Mouse (Mus musculus) liver, embryonic 14.5 days (tissue): Measurements from ENCODE around the gene Slc39a5. TPM values are rescaled to one million over a fixed set of nuclear protein-coding genes. Genes with fewer than 3 reads are reported as not detected.

Experiments used
- ATAC-seq: fragments of 200-750 bp; cut with Nextera tagmentation; 2 replicates; pipeline ENCODE4 v1.8.0; 2017; ENCODE audit warnings: moderate number of reproducible peaks, mild to moderate bottlenecking, moderate library complexity; ENCODE audit not compliant: insufficient read depth
- DNase-seq, 3 experiments: peaks; one replicate each; pipeline ENCODE4 v3.0.0-alpha.2; 2012 to 2013; ENCODE audit warnings: low read depth in 3 of 3, low spot score in 3 of 3
- H3K27ac ChIP-seq: fragments of 300-500 bp; sonication (generic); 2 replicates; pipeline ENCODE4 v1.5.1; 2014; ENCODE audit warnings: moderate library complexity, mild to moderate bottlenecking, control low read depth, inconsistent platforms
- H3K27me3 ChIP-seq: fragments of 300-500 bp; sonication (generic); 2 replicates; pipeline ENCODE4 v1.6.1; 2014; ENCODE audit warnings: mild to moderate bottlenecking, low read length, moderate library complexity; ENCODE audit not compliant: control insufficient read depth, insufficient read depth
- H3K36me3 ChIP-seq: fragments of 300-500 bp; sonication (generic); replicated peaks from 2 replicates; pipeline ENCODE4 v1.6.1; 2014; ENCODE audit warnings: low read depth; ENCODE audit not compliant: control insufficient read depth, insufficient read depth
- H3K4me1 ChIP-seq, 2 experiments: fragments of 200-500 bp in 1 of 2; fragments of 300-500 bp in 1 of 2; sonication (generic) in 1 of 2; replicated peaks; 2 replicates each; pipeline ENCODE4 v1.6.1; 2012 to 2014; ENCODE audit warnings: antibody characterized with exemption in 1 of 2, inconsistent platforms in 1 of 2, low read length in 1 of 2; ENCODE audit not compliant: control insufficient read depth in 2 of 2, insufficient read depth in 2 of 2
- H3K4me2 ChIP-seq: fragments of 300-500 bp; sonication (generic); 2 replicates; pipeline ENCODE4 v1.6.1; 2014; ENCODE audit warnings: low read depth, mild to moderate bottlenecking, control low read depth, moderate library complexity
- H3K4me3 ChIP-seq, 2 experiments: fragments of 200-500 bp in 1 of 2; fragments of 300-500 bp in 1 of 2; sonication (generic) in 1 of 2; 2 replicates each; pipeline ENCODE4 v1.5.1; 2012 to 2014; ENCODE audit warnings: low read depth in 2 of 2, low read length in 2 of 2, mild to moderate bottlenecking in 2 of 2, control low read depth in 1 of 2, inconsistent platforms in 1 of 2, moderate library complexity in 1 of 2; ENCODE audit not compliant: insufficient read depth in 1 of 2
- H3K9ac ChIP-seq: fragments of 300-500 bp; sonication (generic); replicated peaks from 2 replicates; pipeline ENCODE4 v1.6.1; 2014; ENCODE audit warnings: mild to moderate bottlenecking, control low read depth, moderate library complexity
- H3K9me3 ChIP-seq: fragments of 300-500 bp; sonication (generic); 2 replicates; pipeline ENCODE4 v1.6.1; 2016; ENCODE audit warnings: low read length, mixed read lengths; ENCODE audit not compliant: control insufficient read depth
- CTCF ChIP-seq: IDR thresholded peaks from 2 replicates; pipeline ENCODE4 v1.5.1; 2016; ENCODE audit warnings: antibody characterized with exemption, low read depth, control low read depth
- EP300 ChIP-seq: IDR thresholded peaks from 2 replicates; pipeline ENCODE4 v1.6.1; 2016; ENCODE audit warnings: antibody characterized with exemption, low read depth
- WGBS: fragments of 180-500 bp; shearing (Covaris S2); extraction: QIAGEN DNeasy Blood & Tissue Kit; methylation state at CpG from one replicate; pipeline ENCODE4 v1.1.7; 2014; ENCODE audit not compliant: insufficient replicate concordance; 5-methylcytosine and 5-hydroxymethylcytosine counted together
- polyA plus RNA-seq, 2 experiments: library from polyadenylated mRNA; depleted of rRNA in 1 of 2; stranded (reverse) in 1 of 2; unstranded in 1 of 2; fragments of >200 nt; fragmentation: Nextera tagmentation in 1 of 2; extraction: Ambion mirVana in 1 of 2; gene quantifications; 2 replicates each; pipeline versions ENCODE4 v1.2.1 to v1.2.3; 2012 to 2014

Slc39a5 gene
- polyA plus RNA-seq, 2 experiments: 33.0 to 37.6 TPM

- no peak overlapping the region for H3K4me3 ChIP-seq
- WGBS: 81% methylated on average over 7 of the region's 7 CpGs
- no peak for ATAC-seq
- no peak for DNase-seq
- H3K4me1 ChIP-seq: no peaks in the 10 kb centered on the region
- H3K9ac ChIP-seq: no peak overlapping the region
- no peak overlapping the region for H3K4me2 ChIP-seq
- TF ChIP-seq EP300 (no peak), CTCF (no peak)
- H3K27me3 ChIP-seq: no peaks in the 10 kb centered on the region
- H3K9me3 ChIP-seq: no peaks in the 10 kb centered on the region
- H3K27ac ChIP-seq: no peak overlapping the region
- H3K36me3 ChIP-seq: peaks cover 52% of the 10 kb centered on the region
Observed at GRCm38 (mm10) chr10:128385902-128386301, 15.1 kb downstream of the Slc39a5 start.

- Histone ChIP-seq H3K27me3 (no peaks in the 10 kb centered on the region), H3K9ac (no peak overlapping the region), H3K4me2 (no peak overlapping the region), H3K4me1 (peaks cover 3 to 10% of the 10 kb centered on the region in 2 experiments; a peak in 3 of 4 replicates), H3K9me3 (no peaks in the 10 kb centered on the region), H3K4me3 (no peak overlapping the region), H3K27ac (no peak overlapping the region), H3K36me3 (peaks cover 32% of the 10 kb centered on the region)
- TF ChIP-seq EP300 (no peak), CTCF (no peak)
- no peak for DNase-seq
- WGBS: 86% methylated on average over 8 of the region's 8 CpGs
- no peak for ATAC-seq
Observed at GRCm38 (mm10) chr10:128382482-128382881, 18.5 kb downstream of the Slc39a5 start.

GRCm38 (mm10) chr10:128380565-128380964 lies 20.5 kb downstream of the Slc39a5 start:
- H3K9me3 ChIP-seq: no peaks in the 10 kb centered on the region
- DNase-seq: no peak
- H3K4me1 ChIP-seq: peaks cover 5 to 16% of the 10 kb centered on the region in 2 experiments; a peak in 3 of 4 replicates
- ATAC-seq: no peak
- TF ChIP-seq EP300 (no peak), CTCF (no peak)
- no peak overlapping the region for H3K4me3 ChIP-seq
- H3K4me2 ChIP-seq: no peak overlapping the region
- no peak overlapping the region for H3K9ac ChIP-seq
- H3K36me3 ChIP-seq: peaks cover 27% of the 10 kb centered on the region
- WGBS: 81% methylated on average over 5 of the region's 5 CpGs
- H3K27me3 ChIP-seq: no peaks in the 10 kb centered on the region
- H3K27ac ChIP-seq: no peak overlapping the region

GRCm38 (mm10) chr10:128379260-128379659 lies 21.8 kb downstream of the Slc39a5 start:
- ATAC-seq (no peak), DNase-seq (no peak)
- H3K27ac ChIP-seq: no peak overlapping the region
- TF ChIP-seq EP300 (no peak), CTCF (no peak)
- H3K9ac ChIP-seq: no peak overlapping the region
- H3K36me3 ChIP-seq: peaks cover 22% of the 10 kb centered on the region
- no peak overlapping the region for H3K4me3 ChIP-seq
- peaks cover 5 to 16% of the 10 kb centered on the region in 2 experiments; a peak in 3 of 4 replicates for H3K4me1 ChIP-seq
- no peaks in the 10 kb centered on the region for H3K9me3 ChIP-seq
- WGBS: 89% methylated on average over 7 of the region's 7 CpGs
- H3K27me3 ChIP-seq: no peaks in the 10 kb centered on the region
- H3K4me2 ChIP-seq: no peak overlapping the region

GRCm38 (mm10) chr10:128378462-128378861 lies 22.6 kb downstream of the Slc39a5 start:
- 0 out of 4 replicates have a peak overlapping the region, but pooled peaks of 1 of the 2 experiments have one; percentile 65 for H3K4me3 ChIP-seq
- H3K27me3 ChIP-seq: no peaks in the 10 kb centered on the region
- ATAC-seq (no peak), DNase-seq (no peak)
- peak overlapping the region; percentile 89; the same call in 1 of the 2 replicates for H3K9ac ChIP-seq
- H3K4me2 ChIP-seq: peak overlapping the region; percentile 92; the same call in 1 of the 2 replicates
- WGBS: 63% methylated on average over 3 of the region's 3 CpGs
- H3K27ac ChIP-seq: no peak overlapping the region
- peaks cover 15% of the 10 kb centered on the region for H3K36me3 ChIP-seq
- peaks cover 5 to 18% of the 10 kb centered on the region in 2 experiments; a peak in 3 of 4 replicates for H3K4me1 ChIP-seq
- no peaks in the 10 kb centered on the region for H3K9me3 ChIP-seq
- TF ChIP-seq EP300 (no peak), CTCF (no peak)
